Mouse (Mus musculus) intestine, embryonic 14.5 days (tissue): Measurements from ENCODE around the gene Ankrd12. TPM values are rescaled to one million over a fixed set of nuclear protein-coding genes. Genes with fewer than 3 reads are reported as not detected.

ENCODE experiments used
- ATAC-seq: fragments of 200-750 bp; cut with Nextera tagmentation; replicated peaks from 2 replicates; pipeline ENCODE4 v1.8.0; 2017; ENCODE audit warnings: low read depth, moderate number of reproducible peaks, moderate TSS enrichment, moderate library complexity; ENCODE audit not compliant: low FRiP score, low TSS enrichment
- DNase-seq: peaks from one replicate; pipeline ENCODE4 v3.0.0-alpha.2; 2018; ENCODE audit warnings: low spot score
- H3K27ac ChIP-seq: fragments of 300-500 bp; sonication (generic); 2 replicates; pipeline ENCODE4 v1.5.1; 2014; ENCODE audit warnings: low read depth, mild to moderate bottlenecking, control low read depth
- H3K27me3 ChIP-seq: fragments of 300-500 bp; sonication (generic); replicated peaks from 2 replicates; pipeline ENCODE4 v1.6.1; 2014; ENCODE audit warnings: low read length, control low read depth; ENCODE audit not compliant: control insufficient read depth, insufficient read depth
- H3K36me3 ChIP-seq: fragments of 300-500 bp; sonication (generic); 2 replicates; pipeline ENCODE4 v1.6.1; 2014; ENCODE audit warnings: low read length, control low read depth; ENCODE audit not compliant: control insufficient read depth, insufficient read depth
- H3K4me1 ChIP-seq: fragments of 300-500 bp; sonication (generic); replicated peaks from 2 replicates; pipeline ENCODE4 v1.6.1; 2014; ENCODE audit warnings: low read length, control low read depth, mixed read lengths; ENCODE audit not compliant: control insufficient read depth, insufficient read depth
- H3K4me2 ChIP-seq: fragments of 300-500 bp; sonication (generic); 2 replicates; pipeline ENCODE4 v1.6.1; 2014; ENCODE audit warnings: low read length
- H3K4me3 ChIP-seq: fragments of 300-500 bp; sonication (generic); 2 replicates; pipeline ENCODE4 v1.5.1; 2014; ENCODE audit warnings: low read depth, low read length, control low read depth, mixed read lengths
- H3K9ac ChIP-seq: fragments of 300-500 bp; sonication (generic); 2 replicates; pipeline ENCODE4 v1.6.1; 2014; ENCODE audit warnings: mild to moderate bottlenecking, low read length
- H3K9me3 ChIP-seq: fragments of 300-500 bp; sonication (generic); 2 replicates; pipeline ENCODE4 v1.6.1; 2016; ENCODE audit warnings: low read length, control low read depth; ENCODE audit not compliant: control insufficient read depth
- WGBS: fragments of 180-500 bp; shearing (Covaris S2); extraction: QIAGEN DNeasy Blood & Tissue Kit; methylation state at CpG from one replicate; pipeline ENCODE4 v1.1.7; 2014; 5-methylcytosine and 5-hydroxymethylcytosine counted together
- polyA plus RNA-seq: library from polyadenylated mRNA; unstranded; fragments of >200 nt; fragmentation: Nextera tagmentation; extraction: Ambion mirVana; gene quantifications from 2 replicates; pipeline ENCODE4 v1.2.1, GENCODE M21; 2014

Ankrd12 gene
- polyA plus RNA-seq, 1 experiment from 2014 or later = 21.2 TPM

DNA sequence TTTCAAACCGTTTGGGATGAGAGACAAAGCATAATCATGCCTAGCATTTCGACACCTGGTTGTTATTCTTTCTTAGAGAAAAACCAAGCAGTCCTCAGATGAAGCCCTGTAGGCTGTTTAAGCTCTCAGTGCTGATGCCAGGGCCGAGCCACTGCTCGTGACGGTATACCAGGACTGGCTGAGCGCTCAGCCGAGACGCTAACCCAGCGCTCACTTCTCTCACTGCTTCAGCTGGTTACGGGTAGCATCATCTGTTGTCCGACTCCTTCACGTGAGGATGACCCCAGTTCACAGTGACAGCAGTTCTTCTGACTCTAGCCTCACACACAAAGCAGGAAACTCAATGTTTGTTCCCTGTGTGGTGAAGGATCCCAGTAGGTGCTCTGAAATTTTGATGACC is 136.7 kb downstream of the Ankrd12 start:
- ATAC-seq (no peak), DNase-seq (no peak)
- H3K4me2 ChIP-seq = 0 out of 2 replicates have a peak overlapping the region, but pooled peaks have one; percentile 5
- no peaks in the 10 kb centered on the region for H3K27me3 ChIP-seq
- H3K4me1 ChIP-seq = peaks cover 22% of the 10 kb centered on the region
- H3K36me3 ChIP-seq = peaks cover 17% of the 10 kb centered on the region
- no peaks in the 10 kb centered on the region for H3K9me3 ChIP-seq
- no peak overlapping the region for H3K27ac ChIP-seq
- WGBS = 75% methylated on average over 12 of the region's 12 CpGs
- no peak overlapping the region for H3K4me3 ChIP-seq
- no peak overlapping the region for H3K9ac ChIP-seq

DNA sequence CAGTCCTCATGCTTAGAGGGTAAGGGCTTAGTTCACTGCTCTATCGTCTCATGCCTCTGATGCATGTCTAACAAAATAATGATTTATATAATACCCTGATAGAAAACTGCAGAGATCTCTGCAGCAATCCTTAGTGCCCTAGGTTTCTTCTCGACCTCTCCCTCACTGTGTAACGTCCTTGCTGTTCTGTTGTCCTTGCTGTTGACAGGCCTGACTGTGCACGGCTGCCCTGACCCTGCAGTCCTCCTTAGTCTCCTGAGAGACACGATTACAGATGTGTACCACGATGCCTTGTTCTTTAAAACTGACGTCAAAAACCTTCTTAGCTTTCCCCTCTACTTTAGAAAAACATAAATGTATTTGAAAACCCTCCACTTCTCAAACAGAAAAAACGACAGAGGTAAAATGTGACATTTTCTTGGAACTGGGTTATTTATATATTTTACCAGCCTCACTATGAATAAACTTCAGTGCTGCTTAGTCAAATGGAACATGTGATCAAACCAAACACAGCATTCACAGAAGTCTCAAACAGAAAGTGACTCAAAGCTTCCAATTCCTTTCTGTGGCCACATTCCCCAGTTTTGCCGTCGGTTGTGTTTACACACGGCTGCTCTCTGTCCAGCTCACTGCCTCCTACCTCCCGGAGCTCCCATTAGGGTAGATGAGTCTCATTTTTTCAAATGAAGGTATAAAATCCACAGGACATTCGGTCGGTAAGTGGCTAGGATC is 137.3 kb downstream of the Ankrd12 start:
- H3K27ac ChIP-seq = peak overlapping the region; percentile 27; the same call in 1 of the 2 replicates
- no peak for DNase-seq

DNA sequence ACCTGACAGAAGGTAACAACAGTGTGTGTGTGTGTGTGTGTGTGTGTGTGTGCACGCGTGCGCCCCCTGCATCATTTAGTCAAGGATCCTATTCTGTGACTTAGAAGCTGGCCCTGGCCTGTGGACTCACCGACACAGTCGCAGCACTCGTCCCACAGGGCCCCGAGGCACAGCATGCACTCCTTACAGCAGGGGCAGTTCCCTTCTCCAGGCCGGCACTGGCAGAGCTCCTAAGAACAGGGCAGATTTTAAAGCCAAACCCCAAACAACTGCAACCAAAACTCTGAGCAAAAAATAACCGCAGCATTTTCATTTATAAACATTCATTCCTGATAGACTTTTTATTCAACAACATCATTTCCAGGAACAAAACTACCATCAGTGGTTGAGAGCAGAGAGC is 139.2 kb downstream of the Ankrd12 start:
- no peak for DNase-seq
- no peak for ATAC-seq
- Histone ChIP-seq H3K36me3 (peaks cover 29% of the 10 kb centered on the region), H3K4me3 (no peak overlapping the region), H3K27ac (no peak overlapping the region), H3K9me3 (no peaks in the 10 kb centered on the region), H3K4me2 (no peak overlapping the region), H3K9ac (no peak overlapping the region), H3K4me1 (peaks cover 22% of the 10 kb centered on the region), H3K27me3 (no peaks in the 10 kb centered on the region)
- 92% methylated on average over 9 of the region's 9 CpGs for WGBS

More for the DNA sequence above, 137.3 kb downstream of the Ankrd12 start:
- H3K4me3 ChIP-seq = no peak overlapping the region
- H3K4me2 ChIP-seq = 0 out of 2 replicates have a peak overlapping the region, but pooled peaks have one; percentile 5
- H3K4me1 ChIP-seq = peaks cover 22% of the 10 kb centered on the region
- no peak overlapping the region for H3K9ac ChIP-seq
- ATAC-seq = 0 out of 2 replicates have a peak, but pooled peaks have one; percentile 22
- 48% methylated on average over 14 of the region's 14 CpGs for WGBS
- H3K9me3 ChIP-seq = no peaks in the 10 kb centered on the region
- peaks cover 17% of the 10 kb centered on the region for H3K36me3 ChIP-seq
- no peaks in the 10 kb centered on the region for H3K27me3 ChIP-seq

DNA sequence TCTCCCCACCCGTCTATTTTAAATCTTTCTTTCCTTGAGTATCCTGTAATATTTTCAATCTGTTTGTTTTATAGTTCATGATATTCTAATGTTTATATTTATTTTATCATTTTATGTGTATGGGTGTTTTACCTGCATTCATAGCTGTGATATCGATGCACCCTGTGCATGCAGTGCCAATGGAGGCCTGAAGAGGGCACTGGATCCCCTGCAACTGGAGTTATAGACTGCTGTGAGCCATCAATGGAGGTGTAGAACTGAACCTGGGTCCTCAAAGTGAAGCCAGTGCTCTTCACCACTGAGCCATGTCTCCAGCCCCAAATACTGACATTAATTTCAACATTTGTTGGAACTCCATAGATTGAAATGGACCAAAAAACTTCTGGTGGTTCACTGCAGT is 143.1 kb downstream of the Ankrd12 start:
- Histone ChIP-seq H3K4me3 (no peak overlapping the region), H3K27me3 (no peaks in the 10 kb centered on the region), H3K27ac (no peak overlapping the region), H3K9ac (no peak overlapping the region), H3K9me3 (no peaks in the 10 kb centered on the region), H3K4me1 (peaks cover 7% of the 10 kb centered on the region; the same call in 1 of the 2 replicates), H3K36me3 (peaks cover 29% of the 10 kb centered on the region), H3K4me2 (no peak overlapping the region)
- DNase-seq = no peak
- 94% methylated on average over 2 of the region's 2 CpGs for WGBS
- no peak for ATAC-seq

DNA sequence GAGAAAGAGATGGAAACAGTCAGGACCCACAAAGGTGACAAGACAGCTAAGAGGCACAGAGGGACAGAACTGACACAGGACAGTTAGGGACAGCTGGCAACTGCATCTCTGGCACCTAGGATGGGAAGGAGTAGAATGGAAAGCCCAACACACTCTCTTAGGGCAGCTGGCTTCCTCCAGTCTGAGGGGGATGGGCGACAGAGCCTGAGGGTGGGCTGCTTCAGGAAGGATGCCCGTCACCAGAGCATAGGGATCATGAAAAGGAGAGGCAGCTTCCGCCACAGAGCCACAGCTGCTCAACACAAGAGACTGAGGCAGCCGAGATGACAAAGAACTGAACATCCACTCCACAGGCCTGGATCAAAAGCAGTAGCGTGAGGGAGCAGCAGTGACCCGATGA is 145.4 kb downstream of the Ankrd12 start:
- H3K9me3 ChIP-seq = no peaks in the 10 kb centered on the region
- no peak overlapping the region for H3K9ac ChIP-seq
- peaks cover 7% of the 10 kb centered on the region; the same call in 1 of the 2 replicates for H3K4me1 ChIP-seq
- no peak overlapping the region for H3K4me2 ChIP-seq
- H3K27ac ChIP-seq = no peak overlapping the region
- no peak overlapping the region for H3K4me3 ChIP-seq
- 64% methylated on average over 6 of the region's 6 CpGs for WGBS
- DNase-seq (no peak), ATAC-seq (0 out of 2 replicates have a peak, but pooled peaks have one; percentile 47)
- peaks cover 34% of the 10 kb centered on the region for H3K36me3 ChIP-seq
- no peaks in the 10 kb centered on the region for H3K27me3 ChIP-seq

DNA sequence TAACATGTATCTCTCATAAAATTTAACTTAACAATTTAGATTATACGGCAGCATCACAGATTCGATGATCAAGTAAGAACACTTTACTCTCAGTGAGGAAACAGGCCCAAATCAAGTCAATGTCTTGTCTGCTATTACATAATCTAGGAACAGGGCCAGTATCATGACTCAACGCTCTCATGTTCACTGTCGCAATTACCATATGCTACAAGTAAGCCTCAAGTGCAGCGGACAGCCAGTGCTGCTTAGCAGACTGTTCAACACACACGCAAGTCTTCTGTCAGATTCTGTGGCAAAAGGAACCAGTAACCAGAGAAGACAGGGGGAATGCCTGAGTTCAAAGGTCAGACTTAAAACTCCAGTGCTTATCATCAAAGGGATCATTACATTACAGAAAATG is 145.9 kb downstream of the Ankrd12 start:
- Histone ChIP-seq H3K27ac (no peak overlapping the region), H3K4me1 (peaks cover 7% of the 10 kb centered on the region; the same call in 1 of the 2 replicates), H3K4me2 (no peak overlapping the region), H3K9ac (no peak overlapping the region), H3K27me3 (no peaks in the 10 kb centered on the region), H3K36me3 (peaks cover 34% of the 10 kb centered on the region), H3K4me3 (no peak overlapping the region), H3K9me3 (no peaks in the 10 kb centered on the region)
- ATAC-seq (no peak; the same call in 1 of the 2 replicates), DNase-seq (no peak)
- 62% methylated on average over 6 of the region's 6 CpGs for WGBS

DNA sequence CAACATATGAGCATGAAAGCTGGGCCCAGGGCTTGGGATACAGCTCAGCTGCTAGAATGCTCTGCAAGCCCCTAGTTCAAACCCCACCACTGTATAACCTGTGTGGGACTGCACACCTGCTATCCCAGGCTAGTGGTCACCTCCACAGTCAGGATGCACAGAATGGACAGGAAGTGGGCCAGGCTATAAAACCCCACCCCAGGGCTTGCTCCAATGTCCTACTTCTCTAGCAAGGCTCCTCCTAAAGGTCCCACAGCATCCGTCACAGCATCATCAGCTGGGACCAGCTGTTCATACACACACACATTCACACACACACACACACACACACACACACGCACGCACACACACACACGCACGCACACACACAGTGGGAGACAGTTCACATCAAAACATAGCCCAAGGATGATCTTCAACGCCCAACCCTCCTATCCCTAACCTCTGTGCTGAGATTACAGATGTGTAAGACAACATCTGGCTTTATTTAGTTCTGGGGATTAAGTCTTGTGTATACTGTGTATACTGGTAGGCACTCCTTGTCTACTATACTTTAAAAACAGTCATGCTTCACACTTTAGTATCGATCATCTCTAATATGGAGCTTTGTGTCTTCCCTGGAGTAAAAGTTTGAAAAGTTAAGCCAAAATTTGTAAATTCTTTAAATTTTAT is 146.6 kb downstream of the Ankrd12 start:
- Histone ChIP-seq H3K9me3 (no peaks in the 10 kb centered on the region), H3K27me3 (no peaks in the 10 kb centered on the region), H3K4me1 (peaks cover 7% of the 10 kb centered on the region; the same call in 1 of the 2 replicates), H3K4me3 (no peak overlapping the region), H3K27ac (no peak overlapping the region), H3K4me2 (no peak overlapping the region), H3K9ac (no peak overlapping the region), H3K36me3 (peaks cover 41% of the 10 kb centered on the region)
- 86% methylated on average over 7 of the region's 7 CpGs for WGBS
- DNase-seq (no peak), ATAC-seq (peak; percentile 19; the same call in 1 of the 2 replicates)

DNA sequence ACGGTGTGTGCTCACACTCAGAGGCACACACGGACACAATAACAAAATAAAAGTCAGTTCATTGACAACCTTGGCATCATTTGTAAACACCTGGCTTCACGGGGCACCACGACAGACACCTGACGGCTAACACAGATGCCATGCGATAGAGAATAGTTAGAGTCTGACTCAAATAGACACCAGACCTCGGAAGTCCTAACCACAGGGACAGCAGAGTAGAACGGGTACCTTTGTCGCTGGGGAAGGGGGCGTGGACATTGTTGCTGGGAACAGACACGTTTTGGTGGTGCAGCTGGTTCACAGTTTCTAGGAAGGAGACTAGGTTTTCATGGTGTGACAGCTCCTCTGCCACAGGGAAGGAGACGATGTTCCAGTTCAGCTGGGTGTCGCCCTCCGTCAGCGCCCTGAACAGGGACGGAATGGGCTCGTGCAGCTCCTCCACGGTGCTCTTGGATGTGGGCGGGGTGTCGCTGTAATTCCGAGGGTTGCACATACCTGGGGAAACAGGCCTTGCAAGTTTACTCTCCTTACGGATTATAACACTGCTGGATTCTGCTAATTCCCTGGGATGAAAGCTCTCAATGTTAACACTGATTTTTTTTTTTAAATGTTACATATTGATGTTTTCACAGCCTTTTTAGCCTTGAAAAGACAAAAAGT is 147.4 kb downstream of the Ankrd12 start:
- Histone ChIP-seq H3K4me2 (no peak overlapping the region), H3K4me1 (peaks cover 7% of the 10 kb centered on the region; the same call in 1 of the 2 replicates), H3K27me3 (no peaks in the 10 kb centered on the region), H3K27ac (no peak overlapping the region), H3K9me3 (no peaks in the 10 kb centered on the region), H3K4me3 (no peak overlapping the region), H3K9ac (no peak overlapping the region), H3K36me3 (peaks cover 46% of the 10 kb centered on the region)
- DNase-seq (no peak), ATAC-seq (0 out of 2 replicates have a peak, but pooled peaks have one; percentile 15)
- 79% methylated on average over 22 of the region's 22 CpGs for WGBS
